Mouse (Mus musculus): ENCODE data around the gene Taf3. TPM values are rescaled to one million over a fixed set of nuclear protein-coding genes. Genes with fewer than 3 reads are reported as not detected.

The Taf3 gene
- polyA plus RNA-seq, 1 experiment from 2014 or later: 9.4 TPM

DNA sequence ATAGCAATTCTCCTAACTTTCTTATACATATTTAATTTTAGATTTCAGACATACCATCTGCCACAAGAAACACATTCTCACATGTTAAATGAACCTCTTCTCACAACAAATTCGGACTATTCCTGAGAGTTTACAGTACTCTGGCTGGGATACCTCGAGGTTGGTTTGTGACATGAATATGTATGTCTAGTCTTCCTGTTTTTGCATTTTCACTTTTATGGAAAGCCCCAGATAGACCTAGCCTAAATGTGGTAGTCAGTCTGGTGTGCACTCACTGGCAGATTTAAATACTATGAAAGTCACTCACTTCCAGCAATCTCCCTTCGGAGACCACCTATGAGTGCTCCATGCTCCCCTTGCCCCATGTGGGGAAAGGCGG is 121.5 kb downstream of the Taf3 start:
- Histone ChIP-seq H3K9ac (ENCODE audit: low read length) (no peak overlapping the region), H3K27ac (replicated peaks in 1 of 2; ENCODE audit: control insufficient read depth in 1 of 2, insufficient read depth in 1 of 2, low read depth in 2 of 2, low read length in 2 of 2) (no peak overlapping the region), H3K4me1 (ENCODE audit: control insufficient read depth in 2 of 2, insufficient read depth in 2 of 2, low read length in 2 of 2) (0 out of 4 replicates have a peak, but pooled peaks cover 0 to 2% of the 10 kb centered on the region in 2 experiments), H3K4me2 (ENCODE audit: low read length) (no peak overlapping the region), H3K36me3 (ENCODE audit: control insufficient read depth, insufficient read depth, low read length) (no peaks in the 10 kb centered on the region), H3K4me3 (ENCODE audit: control insufficient read depth in 1 of 2, insufficient read depth in 1 of 2, low read depth in 1 of 2, low read length in 2 of 2) (no peak overlapping the region), H3K9me3 (ENCODE audit: control insufficient read depth, low read length) (no peaks in the 10 kb centered on the region), H3K27me3 (ENCODE audit: control insufficient read depth, insufficient read depth, low read length) (no peaks in the 10 kb centered on the region)
- 85% methylated on average over 4 of the region's 4 CpGs for WGBS
- ATAC-seq (ENCODE audit: insufficient number of reproducible peaks, insufficient read depth, low FRiP score, low read depth): no peak

DNA sequence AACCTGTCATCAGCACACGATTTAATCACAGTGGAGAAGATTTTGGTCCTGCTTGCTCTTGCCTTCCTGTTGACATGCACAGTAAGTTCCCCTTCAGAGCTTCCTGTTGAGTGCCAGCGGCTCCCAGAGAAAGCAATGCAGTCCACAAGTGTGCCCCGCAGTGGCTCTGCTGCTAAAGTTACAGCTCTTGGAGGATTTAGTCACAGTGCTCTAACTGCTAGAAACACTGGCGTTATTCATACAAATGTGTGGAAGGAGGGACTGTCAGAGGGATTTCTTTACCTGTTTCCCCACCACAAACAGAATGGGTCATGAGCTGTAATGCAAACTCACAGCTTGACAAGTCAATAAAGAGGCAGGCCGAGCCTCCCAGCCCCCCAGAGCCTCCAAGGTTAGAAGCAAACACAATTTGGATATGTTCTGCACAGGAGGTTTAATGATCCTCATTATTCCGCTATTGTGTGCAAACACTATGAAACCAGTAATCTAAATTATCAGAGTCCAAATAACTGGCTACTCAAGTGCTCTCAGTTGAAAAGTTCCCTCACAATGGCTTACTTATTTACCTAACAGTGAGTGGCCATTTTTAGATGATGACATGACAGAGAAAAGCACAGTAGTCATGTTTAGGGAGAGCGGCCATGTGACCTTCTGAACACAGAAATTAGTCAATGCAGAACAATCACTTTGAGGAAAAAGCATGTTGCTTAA is 122.0 kb downstream of the Taf3 start:
- H3K27ac ChIP-seq (replicated peaks in 1 of 2; ENCODE audit: control insufficient read depth in 1 of 2, insufficient read depth in 1 of 2, low read depth in 2 of 2, low read length in 2 of 2): no peak overlapping the region
- 43% methylated on average over 7 of the region's 7 CpGs for WGBS
- no peaks in the 10 kb centered on the region for H3K9me3 ChIP-seq (ENCODE audit: control insufficient read depth, low read length)
- ATAC-seq (ENCODE audit: insufficient number of reproducible peaks, insufficient read depth, low FRiP score, low read depth): no peak
- no peak overlapping the region for H3K4me3 ChIP-seq (ENCODE audit: control insufficient read depth in 1 of 2, insufficient read depth in 1 of 2, low read depth in 1 of 2, low read length in 2 of 2)
- H3K36me3 ChIP-seq (ENCODE audit: control insufficient read depth, insufficient read depth, low read length): no peaks in the 10 kb centered on the region
- H3K9ac ChIP-seq (ENCODE audit: low read length): no peak overlapping the region
- H3K27me3 ChIP-seq (ENCODE audit: control insufficient read depth, insufficient read depth, low read length): no peaks in the 10 kb centered on the region
- H3K4me2 ChIP-seq (ENCODE audit: low read length): no peak overlapping the region
- 0 out of 4 replicates have a peak, but pooled peaks cover 0 to 2% of the 10 kb centered on the region in 2 experiments for H3K4me1 ChIP-seq (ENCODE audit: control insufficient read depth in 2 of 2, insufficient read depth in 2 of 2, low read length in 2 of 2)

DNA sequence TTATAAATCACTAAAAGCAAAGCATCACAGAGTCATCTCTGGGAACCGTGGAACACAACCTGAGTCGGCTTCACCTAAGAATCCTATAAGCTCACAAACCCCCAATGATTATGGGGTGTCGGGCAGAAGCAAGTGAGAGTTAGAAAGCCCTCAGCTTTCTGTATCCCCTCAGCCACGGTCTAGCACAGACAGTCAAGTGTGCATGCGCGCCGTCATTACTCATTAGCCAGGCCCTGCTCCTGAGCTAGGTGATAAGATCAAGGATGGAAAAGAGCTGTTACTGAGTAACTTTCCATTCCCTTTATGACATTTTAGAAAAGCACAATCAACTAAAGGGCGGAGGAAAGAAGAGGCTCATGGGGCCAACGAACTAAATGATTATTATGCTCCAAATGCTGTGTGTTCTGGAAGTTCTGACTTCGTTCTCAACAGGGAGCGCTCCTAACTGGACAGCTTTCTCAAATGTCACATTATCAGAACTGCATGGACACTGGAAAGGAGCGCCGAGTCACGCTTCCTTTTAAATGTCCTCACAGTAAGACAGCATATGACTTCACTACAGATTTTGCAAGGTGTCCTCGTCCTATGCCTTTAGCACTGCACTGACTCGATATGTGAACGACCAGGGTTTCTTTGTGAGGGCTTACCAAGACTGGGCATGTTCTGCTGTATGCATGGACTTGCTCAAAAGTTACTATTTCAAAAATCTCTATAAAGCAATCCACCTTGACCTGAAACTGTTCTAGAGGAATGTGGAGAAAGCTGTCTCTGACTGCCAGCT is 129.5 kb downstream of the Taf3 start:
- 68% methylated on average over 17 of the region's 17 CpGs for WGBS
- H3K9ac ChIP-seq (ENCODE audit: low read length): no peak overlapping the region
- peaks cover 16% of the 10 kb centered on the region for H3K36me3 ChIP-seq (ENCODE audit: control insufficient read depth, insufficient read depth, low read length)
- H3K27me3 ChIP-seq (ENCODE audit: control insufficient read depth, insufficient read depth, low read length): no peaks in the 10 kb centered on the region
- H3K4me2 ChIP-seq (ENCODE audit: low read length): no peak overlapping the region
- no peaks in the 10 kb centered on the region for H3K4me1 ChIP-seq (ENCODE audit: control insufficient read depth in 2 of 2, insufficient read depth in 2 of 2, low read length in 2 of 2)
- no peaks in the 10 kb centered on the region for H3K9me3 ChIP-seq (ENCODE audit: control insufficient read depth, low read length)
- H3K27ac ChIP-seq (replicated peaks in 1 of 2; ENCODE audit: control insufficient read depth in 1 of 2, insufficient read depth in 1 of 2, low read depth in 2 of 2, low read length in 2 of 2): no peak overlapping the region
- H3K4me3 ChIP-seq (ENCODE audit: control insufficient read depth in 1 of 2, insufficient read depth in 1 of 2, low read depth in 1 of 2, low read length in 2 of 2): no peak overlapping the region
- no peak for ATAC-seq (ENCODE audit: insufficient number of reproducible peaks, insufficient read depth, low FRiP score, low read depth)

DNA sequence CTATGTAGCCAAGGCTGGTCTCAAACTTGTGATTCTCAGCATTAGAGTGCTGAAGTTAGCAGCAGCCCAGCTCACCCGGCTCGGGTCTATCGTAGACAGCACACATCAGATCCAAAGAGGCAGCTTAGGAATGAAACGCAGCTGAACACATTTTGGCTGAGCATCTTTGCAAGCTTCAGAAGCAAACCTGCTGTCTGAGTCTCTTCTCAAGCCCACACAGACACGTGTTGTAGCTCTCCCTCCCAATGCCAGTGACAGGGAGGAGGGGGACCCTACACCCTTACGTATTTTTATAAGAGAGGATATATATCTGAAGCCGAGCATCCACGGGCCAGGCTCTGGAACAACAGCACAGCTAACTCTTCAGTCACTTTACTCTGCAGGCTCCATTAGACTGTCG is 130.8 kb downstream of the Taf3 start:
- Histone ChIP-seq H3K27me3 (ENCODE audit: control insufficient read depth, insufficient read depth, low read length) (no peaks in the 10 kb centered on the region), H3K36me3 (ENCODE audit: control insufficient read depth, insufficient read depth, low read length) (peaks cover 16% of the 10 kb centered on the region), H3K4me3 (ENCODE audit: control insufficient read depth in 1 of 2, insufficient read depth in 1 of 2, low read depth in 1 of 2, low read length in 2 of 2) (no peak overlapping the region), H3K27ac (replicated peaks in 1 of 2; ENCODE audit: control insufficient read depth in 1 of 2, insufficient read depth in 1 of 2, low read depth in 2 of 2, low read length in 2 of 2) (no peak overlapping the region), H3K9ac (ENCODE audit: low read length) (no peak overlapping the region), H3K9me3 (ENCODE audit: control insufficient read depth, low read length) (no peaks in the 10 kb centered on the region), H3K4me2 (ENCODE audit: low read length) (no peak overlapping the region), H3K4me1 (ENCODE audit: control insufficient read depth in 2 of 2, insufficient read depth in 2 of 2, low read length in 2 of 2) (peaks cover 4 to 6% of the 10 kb centered on the region in 2 experiments; a peak in 3 of 4 replicates)
- WGBS: 88% methylated on average over 9 of the region's 9 CpGs
- ATAC-seq (ENCODE audit: insufficient number of reproducible peaks, insufficient read depth, low FRiP score, low read depth): no peak

DNA sequence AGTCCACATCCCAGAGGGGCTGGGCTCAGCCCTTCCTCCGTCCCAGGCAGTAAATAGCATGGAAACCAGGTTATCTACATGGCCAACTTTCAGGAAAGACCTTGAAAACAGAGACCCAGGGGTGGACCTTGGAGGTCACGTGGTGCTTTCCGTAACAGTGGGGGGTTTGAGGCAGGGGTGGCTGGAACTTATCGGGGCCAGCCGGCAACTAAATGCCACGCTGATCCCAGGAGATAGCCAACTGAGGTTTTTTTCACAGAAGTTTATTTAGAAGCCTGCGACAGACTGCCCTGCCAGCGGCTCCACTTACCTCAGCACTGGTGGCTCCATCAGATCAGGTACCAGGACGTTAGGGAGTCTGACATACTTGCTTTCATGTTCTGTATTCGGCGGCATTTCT is 142.4 kb downstream of the Taf3 start:
- peaks cover 4 to 6% of the 10 kb centered on the region in 2 experiments; a peak in 2 of 4 replicates for H3K4me1 ChIP-seq (ENCODE audit: control insufficient read depth in 2 of 2, insufficient read depth in 2 of 2, low read length in 2 of 2)
- H3K4me2 ChIP-seq (ENCODE audit: low read length): peak overlapping the region; percentile 63
- 2% methylated on average over 11 of the region's 11 CpGs for WGBS
- no peak overlapping the region for H3K9ac ChIP-seq (ENCODE audit: low read length)
- H3K4me3 ChIP-seq (ENCODE audit: control insufficient read depth in 1 of 2, insufficient read depth in 1 of 2, low read depth in 1 of 2, low read length in 2 of 2): peak overlapping the region; percentile 14 to 20
- no peaks in the 10 kb centered on the region for H3K9me3 ChIP-seq (ENCODE audit: control insufficient read depth, low read length)
- no peaks in the 10 kb centered on the region for H3K27me3 ChIP-seq (ENCODE audit: control insufficient read depth, insufficient read depth, low read length)
- H3K36me3 ChIP-seq (ENCODE audit: control insufficient read depth, insufficient read depth, low read length): no peaks in the 10 kb centered on the region
- ATAC-seq (ENCODE audit: insufficient number of reproducible peaks, insufficient read depth, low FRiP score, low read depth): no peak
- no peak overlapping the region for H3K27ac ChIP-seq (replicated peaks in 1 of 2; ENCODE audit: control insufficient read depth in 1 of 2, insufficient read depth in 1 of 2, low read depth in 2 of 2, low read length in 2 of 2)

DNA sequence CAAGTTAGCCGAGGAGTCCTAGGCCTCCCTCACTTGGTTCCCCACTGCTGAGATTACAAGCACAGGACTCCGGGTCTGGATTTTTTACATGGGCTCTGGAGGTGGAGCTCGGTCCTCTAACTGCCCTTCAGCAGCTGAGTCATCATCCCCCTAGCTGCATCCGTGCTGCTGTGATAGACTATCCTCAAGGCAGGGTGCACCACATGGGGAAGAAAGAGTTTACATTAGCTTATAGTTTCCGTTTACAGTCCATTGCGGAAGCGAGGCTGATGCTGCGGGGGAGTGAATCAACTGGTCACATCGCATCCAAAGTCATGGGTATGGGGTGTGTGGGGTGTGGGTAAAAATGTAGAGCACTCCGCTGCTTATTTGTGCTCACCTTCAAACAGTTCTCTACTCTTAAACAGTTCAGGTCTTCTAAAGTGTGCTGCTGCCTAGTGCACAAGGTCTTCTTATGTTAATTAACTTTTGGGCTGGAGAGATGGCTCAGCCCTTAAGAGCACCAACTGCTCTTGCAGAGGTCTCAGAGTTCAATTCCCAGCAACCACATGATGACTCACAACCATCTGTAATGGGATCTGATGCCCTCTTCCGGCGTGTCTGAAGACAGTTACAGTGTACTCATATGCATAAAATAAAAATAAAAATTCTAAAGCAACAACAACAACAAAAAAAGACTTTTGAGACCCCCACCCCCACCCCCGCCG is 144.4 kb downstream of the Taf3 start:
- ATAC-seq (ENCODE audit: insufficient number of reproducible peaks, insufficient read depth, low FRiP score, low read depth): no peak
- no peaks in the 10 kb centered on the region for H3K36me3 ChIP-seq (ENCODE audit: control insufficient read depth, insufficient read depth, low read length)
- no peak overlapping the region for H3K9ac ChIP-seq (ENCODE audit: low read length)
- H3K4me2 ChIP-seq (ENCODE audit: low read length): no peak overlapping the region
- no peak overlapping the region for H3K4me3 ChIP-seq (ENCODE audit: control insufficient read depth in 1 of 2, insufficient read depth in 1 of 2, low read depth in 1 of 2, low read length in 2 of 2)
- peaks cover 4 to 6% of the 10 kb centered on the region in 2 experiments; a peak in 2 of 4 replicates for H3K4me1 ChIP-seq (ENCODE audit: control insufficient read depth in 2 of 2, insufficient read depth in 2 of 2, low read length in 2 of 2)
- no peak overlapping the region for H3K27ac ChIP-seq (replicated peaks in 1 of 2; ENCODE audit: control insufficient read depth in 1 of 2, insufficient read depth in 1 of 2, low read depth in 2 of 2, low read length in 2 of 2)
- no peaks in the 10 kb centered on the region for H3K9me3 ChIP-seq (ENCODE audit: control insufficient read depth, low read length)
- peaks cover 5% of the 10 kb centered on the region for H3K27me3 ChIP-seq (ENCODE audit: control insufficient read depth, insufficient read depth, low read length)
- WGBS: 45% methylated on average over 14 of the region's 14 CpGs

DNA sequence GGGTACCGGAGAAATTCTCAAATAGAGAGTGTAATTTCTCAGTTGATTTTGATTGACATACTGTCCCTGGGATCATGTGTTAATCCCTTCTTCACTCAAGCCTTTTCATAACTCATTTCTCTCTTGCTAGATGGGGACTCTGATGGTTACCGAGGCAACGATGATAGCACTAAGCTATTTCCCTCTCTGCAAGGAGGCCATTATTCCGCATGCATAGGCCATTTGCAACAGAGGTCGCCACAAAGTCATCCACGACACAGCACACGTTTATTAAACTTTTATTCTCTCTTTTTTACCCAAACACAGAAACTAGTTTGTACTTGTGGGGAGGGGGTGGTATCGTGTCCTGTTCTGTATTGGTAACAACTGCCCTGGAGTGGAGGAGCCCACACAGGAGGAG is 150.6 kb downstream of the Taf3 start:
- no peak overlapping the region for H3K4me2 ChIP-seq (ENCODE audit: low read length)
- H3K27me3 ChIP-seq (ENCODE audit: control insufficient read depth, insufficient read depth, low read length): peaks cover 65% of the 10 kb centered on the region
- H3K4me1 ChIP-seq (ENCODE audit: control insufficient read depth in 2 of 2, insufficient read depth in 2 of 2, low read length in 2 of 2): peaks cover 0 to 3% of the 10 kb centered on the region in 2 experiments; a peak in 2 of 4 replicates
- no peaks in the 10 kb centered on the region for H3K36me3 ChIP-seq (ENCODE audit: control insufficient read depth, insufficient read depth, low read length)
- no peak overlapping the region for H3K27ac ChIP-seq (replicated peaks in 1 of 2; ENCODE audit: control insufficient read depth in 1 of 2, insufficient read depth in 1 of 2, low read depth in 2 of 2, low read length in 2 of 2)
- no peaks in the 10 kb centered on the region for H3K9me3 ChIP-seq (ENCODE audit: control insufficient read depth, low read length)
- 25% methylated on average over 8 of the region's 8 CpGs for WGBS
- ATAC-seq (ENCODE audit: insufficient number of reproducible peaks, insufficient read depth, low FRiP score, low read depth): no peak
- no peak overlapping the region for H3K9ac ChIP-seq (ENCODE audit: low read length)
- no peak overlapping the region for H3K4me3 ChIP-seq (ENCODE audit: control insufficient read depth in 1 of 2, insufficient read depth in 1 of 2, low read depth in 1 of 2, low read length in 2 of 2)

Measured in heart, embryonic 14.5 days (tissue).